Mouse (Mus musculus): ENCODE measurements at regions not wholly inside any gene's neighbourhood (a gene's known extent, or its start where the extent isn't known, plus 50 kb on each side); places are given as distances from the start of the nearest gene placed in this dataset.

- TF ChIP-seq CTCF (IDR thresholded peaks at IDR 0.05) (no peak), EP300 (IDR thresholded peaks at IDR 0.05) (no peak)
These were observed 354.2 kb downstream of the Ice1 start for GRCm38 (mm10) chr13:70283231-70283630.

Measured in lung, postnatal 0 days (tissue).